Mouse (Mus musculus) embryonic facial prominence, embryonic 14.5 days (tissue): ENCODE measurements at regions not wholly inside any gene's neighbourhood (a gene's known extent, or its start where the extent isn't known, plus 50 kb on each side); places are given as distances from the start of the nearest gene placed in this dataset.

Source experiments
- ATAC-seq: fragments of 200-750 bp; cut with Nextera tagmentation; 2 replicates; pipeline ENCODE4 v1.8.0; 2017; ENCODE audit warnings: low read depth, moderate number of reproducible peaks, moderate TSS enrichment
- DNase-seq: peaks from one replicate; pipeline ENCODE4 v3.0.0-alpha.2; 2015; ENCODE audit warnings: low spot score
- H3K27ac ChIP-seq: fragments of 300-500 bp; sonication (generic); replicated peaks from 2 replicates; pipeline ENCODE4 v1.5.1; 2014; ENCODE audit warnings: low read depth, mild to moderate bottlenecking, low read length, moderate library complexity
- H3K27me3 ChIP-seq: fragments of 300-500 bp; sonication (generic); replicated peaks from 2 replicates; pipeline ENCODE4 v1.6.1; 2014; ENCODE audit warnings: low read length; ENCODE audit not compliant: control insufficient read depth, insufficient read depth
- H3K36me3 ChIP-seq: fragments of 300-500 bp; sonication (generic); 2 replicates; pipeline ENCODE4 v1.6.1; 2014; ENCODE audit warnings: low read length, mixed read lengths; ENCODE audit not compliant: control insufficient read depth, insufficient read depth
- H3K4me1 ChIP-seq: fragments of 300-500 bp; sonication (generic); 2 replicates; pipeline ENCODE4 v1.6.1; 2014; ENCODE audit warnings: antibody characterized with exemption, low read length; ENCODE audit not compliant: control insufficient read depth, insufficient read depth
- H3K4me2 ChIP-seq: fragments of 300-500 bp; sonication (generic); 2 replicates; pipeline ENCODE4 v1.6.1; 2014; ENCODE audit warnings: low read depth, mild to moderate bottlenecking, low read length, moderate library complexity, mixed read lengths
- H3K4me3 ChIP-seq: fragments of 300-500 bp; sonication (generic); 2 replicates; pipeline ENCODE4 v1.5.1; 2014; ENCODE audit warnings: low read depth, mild to moderate bottlenecking, low read length
- H3K9ac ChIP-seq: fragments of 300-500 bp; sonication (generic); 2 replicates; pipeline ENCODE4 v1.6.1; 2014; ENCODE audit warnings: low read depth, mild to moderate bottlenecking, low read length, moderate library complexity, mixed read lengths
- H3K9me3 ChIP-seq: fragments of 300-500 bp; sonication (generic); 2 replicates; pipeline ENCODE4 v1.6.1; 2016; ENCODE audit warnings: low read length; ENCODE audit not compliant: control insufficient read depth
- WGBS: fragments of 180-500 bp; shearing (Covaris S2); extraction: QIAGEN DNeasy Blood & Tissue Kit; methylation state at CpG from one replicate; pipeline ENCODE4 v1.1.7; 2014; 5-methylcytosine and 5-hydroxymethylcytosine counted together

GRCm38 (mm10) chr10:83984697-83985415 is 262.2 kb downstream of the 1500009L16Rik start:
- Histone ChIP-seq H3K27me3 (no peaks in the 10 kb centered on the region), H3K36me3 (no peaks in the 10 kb centered on the region), H3K27ac (no peak overlapping the region), H3K4me1 (no peaks in the 10 kb centered on the region), H3K9ac (no peak overlapping the region), H3K4me3 (no peak overlapping the region), H3K9me3 (no peaks in the 10 kb centered on the region), H3K4me2 (no peak overlapping the region)
- peak; percentile 89 for ATAC-seq
- 61% methylated on average over 12 of the region's 12 CpGs for WGBS
- peak; percentile 73 for DNase-seq

GRCm38 (mm10) chr10:83992577-83993305 is 270.1 kb downstream of the 1500009L16Rik start:
- no peaks in the 10 kb centered on the region for H3K36me3 ChIP-seq
- H3K4me1 ChIP-seq, result peaks cover 17% of the 10 kb centered on the region
- no peak overlapping the region for H3K9ac ChIP-seq
- no peaks in the 10 kb centered on the region for H3K9me3 ChIP-seq
- WGBS, result 50% methylated on average over 11 of the region's 11 CpGs
- DNase-seq (peak; percentile 49), ATAC-seq (no peak)
- no peak overlapping the region for H3K4me3 ChIP-seq
- no peak overlapping the region for H3K27ac ChIP-seq
- H3K4me2 ChIP-seq, result no peak overlapping the region
- H3K27me3 ChIP-seq, result no peaks in the 10 kb centered on the region

GRCm38 (mm10) chr10:83995026-83995600 is 272.4 kb downstream of the 1500009L16Rik start:
- ATAC-seq (no peak; the same call in 1 of the 2 replicates), DNase-seq (peak; percentile 76)
- 23% methylated on average over 6 of the region's 6 CpGs for WGBS

GRCm38 (mm10) chr10:83995913-83996312 is 273.2 kb downstream of the 1500009L16Rik start:
- Histone ChIP-seq H3K27ac (peak overlapping the region; percentile 69), H3K4me1 (peaks cover 25% of the 10 kb centered on the region), H3K9ac (no peak overlapping the region), H3K9me3 (no peaks in the 10 kb centered on the region), H3K4me2 (no peak overlapping the region), H3K27me3 (no peaks in the 10 kb centered on the region), H3K4me3 (no peak overlapping the region), H3K36me3 (no peaks in the 10 kb centered on the region)
- ATAC-seq, result no peak
- 26% methylated on average over 4 of the region's 4 CpGs for WGBS
- DNase-seq, result peak; percentile 82

More at GRCm38 (mm10) chr10:83995026-83995600, 272.4 kb downstream of the 1500009L16Rik start:
- peak overlapping the region; percentile 69 for H3K27ac ChIP-seq
- no peaks in the 10 kb centered on the region for H3K36me3 ChIP-seq
- H3K9ac ChIP-seq, result no peak overlapping the region
- no peak overlapping the region for H3K4me2 ChIP-seq
- H3K4me3 ChIP-seq, result no peak overlapping the region
- no peaks in the 10 kb centered on the region for H3K9me3 ChIP-seq
- no peaks in the 10 kb centered on the region for H3K27me3 ChIP-seq
- H3K4me1 ChIP-seq, result peaks cover 17% of the 10 kb centered on the region

GRCm38 (mm10) chr10:83996489-83996888 is 273.8 kb downstream of the 1500009L16Rik start:
- no peaks in the 10 kb centered on the region for H3K27me3 ChIP-seq
- ATAC-seq (no peak), DNase-seq (no peak)
- no peak overlapping the region for H3K9ac ChIP-seq
- H3K9me3 ChIP-seq, result no peaks in the 10 kb centered on the region
- peaks cover 31% of the 10 kb centered on the region for H3K4me1 ChIP-seq
- no peak overlapping the region for H3K27ac ChIP-seq
- 87% methylated on average over 2 of the region's 2 CpGs for WGBS
- no peaks in the 10 kb centered on the region for H3K36me3 ChIP-seq
- H3K4me3 ChIP-seq, result no peak overlapping the region
- H3K4me2 ChIP-seq, result no peak overlapping the region

GRCm38 (mm10) chr10:84000436-84001208 is 278.0 kb downstream of the 1500009L16Rik start:
- Histone ChIP-seq H3K4me3 (no peak overlapping the region), H3K27ac (no peak overlapping the region), H3K4me1 (peaks cover 28% of the 10 kb centered on the region), H3K4me2 (no peak overlapping the region), H3K9ac (no peak overlapping the region), H3K27me3 (no peaks in the 10 kb centered on the region), H3K9me3 (no peaks in the 10 kb centered on the region), H3K36me3 (no peaks in the 10 kb centered on the region)
- 46% methylated on average over 7 of the region's 7 CpGs for WGBS
- ATAC-seq, result peak; percentile 65; the same call in 1 of the 2 replicates
- peak; percentile 63 for DNase-seq

GRCm38 (mm10) chr10:84002744-84003143 is 280.1 kb downstream of the 1500009L16Rik start:
- H3K4me3 ChIP-seq, result no peak overlapping the region
- ATAC-seq, result no peak
- H3K4me1 ChIP-seq, result peaks cover 20% of the 10 kb centered on the region
- WGBS, result 79% methylated on average over 2 of the region's 2 CpGs
- H3K27ac ChIP-seq, result no peak overlapping the region
- H3K27me3 ChIP-seq, result no peaks in the 10 kb centered on the region
- H3K9ac ChIP-seq, result no peak overlapping the region
- H3K36me3 ChIP-seq, result no peaks in the 10 kb centered on the region
- no peak overlapping the region for H3K4me2 ChIP-seq
- DNase-seq, result no peak
- no peaks in the 10 kb centered on the region for H3K9me3 ChIP-seq

- no peak overlapping the region for H3K9ac ChIP-seq
- no peaks in the 10 kb centered on the region for H3K27me3 ChIP-seq
- no peaks in the 10 kb centered on the region for H3K36me3 ChIP-seq
- DNase-seq (peak; percentile 82), ATAC-seq (peak; percentile 48)
- no peaks in the 10 kb centered on the region for H3K9me3 ChIP-seq
- no peak overlapping the region; the same call in 1 of the 2 replicates for H3K4me2 ChIP-seq
- H3K4me3 ChIP-seq, result no peak overlapping the region
- H3K4me1 ChIP-seq, result peaks cover 20% of the 10 kb centered on the region
- H3K27ac ChIP-seq, result no peak overlapping the region
- WGBS, result 40% methylated on average over 8 of the region's 8 CpGs
Measured at GRCm38 (mm10) chr10:84003601-84004149, 281.0 kb downstream of the 1500009L16Rik start.
